Mouse (Mus musculus) heart, postnatal 25 days (tissue): ENCODE measurements around the gene Aldh18a1. TPM values are rescaled to one million over a fixed set of nuclear protein-coding genes. Genes with fewer than 3 reads are reported as not detected.

Experiments
- DNase-seq: peaks from one replicate; pipeline ENCODE4 v3.0.0; 2022; ENCODE audit warnings: low spot score
- intact Hi-C: fragments of 180-260 bp; cut with DNase I; formaldehyde crosslinking; loops from one replicate; pipeline ENCODE4 v1.15.1; 2025
- total RNA-seq, 2 experiments: library from RNA; stranded (reverse); gene quantifications; 2 replicates each; pipeline ENCODE4 v1.2.3; 2021

Aldh18a1 gene
- total RNA-seq, 2 experiments from 2014 or later: 7.0 to 7.3 TPM

DNA sequence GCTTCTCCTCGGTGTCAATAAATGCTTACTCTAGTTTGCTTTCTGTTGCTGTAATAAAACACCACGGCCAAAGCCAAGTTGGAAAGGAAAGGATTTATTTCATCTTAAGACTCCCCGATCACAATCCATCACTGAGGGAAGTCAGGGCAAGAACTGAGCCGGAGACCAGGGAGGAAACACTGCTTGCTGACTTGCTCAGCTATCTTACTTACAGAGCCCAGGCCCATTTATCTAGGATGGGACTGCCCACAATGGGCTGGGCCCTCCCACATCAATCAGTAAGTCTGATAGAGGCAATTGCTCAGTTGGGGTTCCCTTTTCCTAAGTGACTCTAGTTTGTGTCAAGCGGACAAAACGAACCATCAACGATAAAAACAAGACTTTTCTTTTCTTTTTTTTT is 45.5 kb downstream of the Aldh18a1 start:
- intact Hi-C loops: no loop called here
- no peak for DNase-seq

- intact Hi-C loops: no loop called here
- DNase-seq: no peak
These were observed 51.7 kb downstream of the Aldh18a1 start for GRCm38 (mm10) chr19:40536526-40536925.

DNA sequence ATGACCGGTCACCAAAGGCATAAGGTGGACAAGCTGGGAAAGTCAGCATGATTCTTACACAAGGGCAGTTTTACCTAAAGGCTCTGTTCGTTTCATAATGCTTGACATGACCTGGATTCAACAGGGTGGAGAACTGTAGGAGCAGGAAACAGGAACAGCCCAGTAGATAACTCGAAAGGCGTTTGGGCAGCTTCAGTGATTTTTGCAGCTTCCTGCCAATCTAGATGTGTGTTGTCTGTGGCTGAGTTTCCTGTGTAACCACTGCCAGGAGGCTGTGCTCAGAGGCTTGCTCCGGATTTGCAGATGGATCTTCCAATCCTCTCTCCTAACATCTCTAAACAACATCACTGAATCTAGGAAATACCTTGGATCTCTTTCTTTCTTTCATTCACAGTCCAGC is 55.7 kb downstream of the Aldh18a1 start:
- intact Hi-C loops: no loop called here
- no peak for DNase-seq

DNA sequence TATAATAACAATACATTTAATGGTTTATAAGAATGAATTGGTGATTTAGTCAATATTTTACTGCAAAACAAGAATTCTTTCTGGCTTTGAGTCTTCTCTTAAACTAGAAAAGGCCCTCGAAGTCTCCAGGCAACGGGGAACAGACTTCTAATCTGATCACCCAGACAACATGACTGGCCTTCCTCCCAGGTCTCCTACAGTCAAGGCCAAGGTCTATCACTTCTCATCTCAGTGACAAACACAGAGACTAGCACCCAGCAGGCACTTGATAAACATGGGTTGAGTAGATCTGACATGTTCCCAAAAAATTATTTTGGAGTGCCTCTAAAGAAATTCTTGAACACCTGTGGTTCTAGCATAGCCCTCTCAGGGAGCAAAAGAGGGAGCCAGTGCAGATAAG is 57.9 kb downstream of the Aldh18a1 start:
- DNase-seq: no peak
- intact Hi-C loops: no loop called here

DNA sequence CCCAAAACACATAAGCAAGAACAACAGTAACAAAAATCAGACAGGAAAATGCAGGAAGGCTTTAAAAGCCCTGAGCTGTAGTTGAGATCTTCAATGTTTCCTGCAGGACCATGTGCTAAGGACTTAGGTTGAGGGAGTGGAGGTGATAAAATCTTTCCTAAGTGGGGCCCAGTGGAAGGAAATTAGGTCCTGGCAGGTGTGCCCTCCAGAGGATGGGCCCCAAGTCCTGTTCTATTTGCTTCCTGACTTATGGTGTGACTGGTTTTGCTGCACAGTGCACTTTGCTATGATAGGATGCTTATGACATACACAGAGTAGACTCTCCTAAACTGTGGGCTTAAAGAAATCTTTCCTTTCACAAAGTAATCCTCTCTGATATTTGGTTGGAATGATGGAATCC is 60.0 kb downstream of the Aldh18a1 start:
- intact Hi-C loops: no loop called here
- DNase-seq: no peak

- no peak for DNase-seq
- intact Hi-C loops: no loop called here
These were observed 61.8 kb downstream of the Aldh18a1 start for GRCm38 (mm10) chr19:40526367-40527014.

- no peak for DNase-seq
- intact Hi-C loops: no loop called here
These were observed 64.7 kb downstream of the Aldh18a1 start for GRCm38 (mm10) chr19:40523431-40524005.

GRCm38 (mm10) chr19:40520403-40520802 is 67.9 kb downstream of the Aldh18a1 start:
- no peak for DNase-seq
- intact Hi-C loops: no loop called here

GRCm38 (mm10) chr19:40518706-40519105 is 69.6 kb downstream of the Aldh18a1 start:
- DNase-seq: no peak
- intact Hi-C loops: no loop called here

DNA sequence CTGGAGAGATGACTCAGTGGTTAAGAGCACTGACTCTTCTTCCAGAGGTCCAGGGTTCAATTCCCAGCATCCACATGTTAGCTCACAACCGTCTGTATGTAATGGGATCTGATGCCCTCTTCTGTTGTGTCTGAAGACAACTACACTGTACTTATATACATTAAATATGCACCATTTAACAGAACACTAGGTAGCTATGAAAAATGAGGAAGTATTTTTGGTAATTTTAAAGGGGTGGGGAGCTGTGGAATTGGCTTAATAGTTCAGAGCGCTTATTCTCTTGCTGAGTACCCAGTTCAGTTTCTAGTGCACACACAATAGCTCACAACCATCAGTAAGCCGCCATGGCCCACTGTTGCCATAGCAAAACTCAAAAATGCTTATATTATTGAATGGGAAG is 72.7 kb downstream of the Aldh18a1 start:
- intact Hi-C loops: no loop called here
- no peak for DNase-seq

- intact Hi-C loops: loop anchor here (5.0 kb wide), 1 partner anchor 42 kb away; no protein-coding TSS in a partner anchor
- DNase-seq: no peak
These were observed 73.9 kb downstream of the Aldh18a1 start for GRCm38 (mm10) chr19:40514376-40514775.

DNA sequence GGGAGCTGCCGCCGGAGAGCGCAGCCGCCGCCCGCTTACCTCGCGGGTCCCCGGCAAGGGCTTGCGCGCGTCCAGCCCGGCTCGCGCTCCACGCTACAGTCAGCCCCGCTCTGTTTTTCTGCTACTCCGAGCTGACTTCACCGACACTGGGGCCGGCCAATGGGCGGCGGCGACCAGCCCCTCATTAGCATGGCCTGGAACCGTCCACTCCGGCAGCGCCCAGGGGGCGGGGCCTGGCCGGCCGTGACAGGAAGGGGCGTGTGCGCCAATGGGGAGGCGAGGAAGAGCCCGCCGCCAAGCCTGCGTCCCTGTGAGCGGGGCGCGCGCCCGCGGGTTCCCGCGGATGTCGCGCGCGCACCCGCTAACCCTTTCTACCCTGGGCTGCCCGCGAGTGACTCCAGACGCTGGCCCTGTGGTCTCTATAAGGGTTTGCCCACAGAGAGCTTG is 74.6 kb downstream of the Aldh18a1 start, which contains the start of gene Sorbs1:
Gene Sorbs1 (minus strand): TSS at position 148 of the 447 bp plus-strand sequence.
- intact Hi-C loops: loop anchor here (2.0 to 5.0 kb wide), 4 partner anchors 19 to 119 kb away; no protein-coding TSS in a partner anchor

DNA sequence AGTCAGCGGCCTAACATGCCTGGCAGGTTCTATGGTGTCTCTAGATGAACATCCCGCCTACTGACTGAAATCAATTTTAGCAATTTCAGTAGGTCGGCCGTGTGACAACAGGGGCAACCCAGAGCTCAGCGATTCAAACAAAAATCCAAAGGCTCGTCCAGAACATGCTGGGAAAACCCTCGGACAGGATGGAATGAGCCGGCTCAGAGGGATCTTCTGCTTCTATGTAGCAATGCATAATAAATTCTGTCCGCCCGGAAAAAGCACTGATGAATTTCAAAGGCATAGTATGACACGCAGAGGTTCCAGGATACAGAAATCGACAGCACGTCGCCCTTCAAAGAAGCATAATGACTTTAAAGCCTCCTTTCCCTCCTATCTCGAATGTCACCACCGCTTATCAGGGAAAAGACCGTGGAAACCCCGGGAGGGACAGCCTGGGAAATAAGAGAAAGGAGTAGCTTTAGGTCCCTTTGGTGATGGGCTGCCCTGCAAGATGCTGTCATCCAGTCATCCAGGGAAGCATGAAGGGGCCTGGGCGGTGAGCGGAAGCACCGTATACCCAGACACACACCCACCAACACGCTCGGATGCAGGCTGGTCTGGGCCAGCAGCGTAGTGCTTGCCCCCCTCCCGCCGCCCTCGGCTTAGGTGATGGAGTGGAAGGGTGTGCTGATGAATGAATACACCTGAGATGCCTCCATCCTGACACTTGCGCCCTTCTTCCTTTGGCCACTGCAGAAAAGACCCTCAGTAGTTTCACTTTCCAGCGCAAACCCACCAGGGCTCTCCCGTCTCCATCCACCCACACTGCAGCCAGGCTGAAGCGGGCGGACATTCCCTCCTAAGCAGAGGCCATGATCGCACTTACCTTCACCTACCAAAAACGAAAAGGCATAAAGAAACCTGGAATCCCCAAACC is 75.5 kb downstream of the Aldh18a1 start:
- DNase-seq: no peak
- intact Hi-C loops: loop anchor here (2.0 to 5.0 kb wide), 4 partner anchors 18 to 118 kb away; no protein-coding TSS in a partner anchor

More for the DNA sequence above, 74.6 kb downstream of the Aldh18a1 start, which contains the start of gene Sorbs1:
- peak; percentile 97 for DNase-seq

DNA sequence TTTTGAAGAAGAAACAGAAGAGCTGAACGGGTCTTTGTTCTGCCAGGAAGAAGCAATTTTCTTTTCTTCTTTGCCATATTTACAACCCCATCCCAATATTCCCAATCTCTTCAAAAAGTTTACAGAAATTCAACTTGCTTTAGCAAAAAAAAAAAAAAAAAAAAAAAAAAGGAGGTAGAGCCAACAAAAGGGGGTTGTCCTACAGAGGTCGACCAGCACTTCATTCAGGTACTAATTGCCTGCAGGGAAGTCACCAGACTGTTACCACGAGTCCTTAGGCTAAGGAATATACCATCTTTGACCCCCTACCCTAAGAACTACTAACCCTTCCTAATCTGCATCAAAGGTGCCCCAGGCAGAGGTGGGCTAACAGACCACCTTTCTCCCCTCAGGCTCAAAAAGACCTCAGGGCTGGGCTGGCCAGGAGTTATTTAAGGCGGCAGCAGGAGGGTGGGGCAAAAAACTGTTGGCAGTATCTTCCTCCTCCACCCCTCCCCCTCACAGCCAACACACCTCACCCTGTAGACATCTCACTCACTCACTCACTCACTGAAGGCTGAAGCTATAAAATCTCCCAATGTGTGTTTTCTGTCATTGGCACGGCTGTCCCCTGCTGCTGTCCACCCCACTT is 76.5 kb downstream of the Aldh18a1 start:
- intact Hi-C loops: loop anchor here (2.0 to 5.0 kb wide), 4 partner anchors 17 to 117 kb away; no protein-coding TSS in a partner anchor
- DNase-seq: no peak

DNA sequence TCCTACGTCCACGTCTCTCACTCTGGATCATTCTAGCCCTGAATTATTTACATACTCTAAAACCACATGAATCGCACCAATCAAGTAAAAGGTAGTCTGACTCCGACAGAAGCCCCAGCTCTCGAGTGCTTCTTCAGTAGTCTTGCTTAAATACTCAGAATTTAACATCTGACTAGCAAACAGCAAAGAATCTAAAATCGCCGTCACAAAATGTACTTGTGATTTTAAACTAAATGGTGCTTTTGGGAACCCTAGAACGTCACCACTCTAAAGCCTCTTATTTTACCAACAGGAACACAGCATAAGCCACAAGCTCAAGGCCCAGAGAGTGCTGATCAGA is 77.2 kb downstream of the Aldh18a1 start:
- no peak for DNase-seq
- intact Hi-C loops: loop anchor here (5.0 kb wide), 1 partner anchor 39 kb away; no protein-coding TSS in a partner anchor

DNA sequence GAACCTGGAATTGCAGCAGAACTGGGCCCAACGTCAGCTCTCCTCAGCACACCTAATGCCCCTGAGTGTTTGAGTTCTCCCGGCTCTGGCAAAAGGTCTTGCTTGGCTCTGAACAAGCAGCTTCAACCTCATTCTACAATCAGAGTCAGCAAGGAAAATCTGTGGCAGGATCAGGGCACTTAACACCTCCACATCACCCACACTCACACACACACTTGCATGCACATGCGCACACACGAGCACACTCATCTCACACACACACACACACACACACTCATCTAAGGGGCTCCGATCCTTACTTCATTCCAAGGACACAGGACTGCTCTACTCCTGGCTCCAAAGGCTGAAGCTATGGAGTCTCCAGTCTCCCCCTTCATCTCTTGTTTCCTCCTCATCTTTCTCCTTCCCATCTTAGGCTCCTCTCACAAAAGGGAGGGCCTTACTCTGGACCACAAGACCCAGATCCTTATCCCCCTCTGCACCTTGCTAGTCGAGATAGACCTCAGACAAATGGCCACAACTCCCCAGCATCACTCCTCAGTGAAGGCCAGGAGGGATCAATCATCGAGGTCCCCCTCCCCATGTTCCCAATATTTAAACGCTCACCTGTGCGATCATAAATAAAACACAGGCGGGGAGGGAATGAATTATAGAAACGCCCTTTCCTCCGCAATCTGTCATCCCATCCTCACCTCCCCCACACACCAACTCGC is 77.7 kb downstream of the Aldh18a1 start:
- no peak for DNase-seq
- intact Hi-C loops: loop anchor here (5.0 kb wide), 1 partner anchor 38 kb away; no protein-coding TSS in a partner anchor

- DNase-seq: no peak
- intact Hi-C loops: no loop called here
These were observed 79.0 kb downstream of the Aldh18a1 start for GRCm38 (mm10) chr19:40509274-40509673.

- no peak for DNase-seq
These were observed 79.4 kb downstream of the Aldh18a1 start for GRCm38 (mm10) chr19:40508851-40509250.

GRCm38 (mm10) chr19:40506965-40507364 is 81.3 kb downstream of the Aldh18a1 start:
- DNase-seq: no peak
- intact Hi-C loops: no loop called here

More at GRCm38 (mm10) chr19:40508851-40509250, 79.4 kb downstream of the Aldh18a1 start:
- intact Hi-C loops: no loop called here
